Mouse (Mus musculus) midbrain, embryonic 16.5 days (tissue): ENCODE data around the gene Gtf2ird1. TPM values are rescaled to one million over a fixed set of nuclear protein-coding genes. Genes with fewer than 3 reads are reported as not detected.

Experiments
- ATAC-seq: fragments of 200-750 bp; cut with Nextera tagmentation; 2 replicates; pipeline ENCODE4 v1.8.0; 2017; ENCODE audit warnings: moderate TSS enrichment
- H3K27ac ChIP-seq: fragments of 300-500 bp; sonication (generic); 2 replicates; pipeline ENCODE4 v1.5.1; 2014; ENCODE audit warnings: mild to moderate bottlenecking, low read length, mixed read lengths
- H3K27me3 ChIP-seq: fragments of 300-500 bp; sonication (generic); 2 replicates; pipeline ENCODE4 v1.6.1; 2014; ENCODE audit warnings: low read depth, low read length, mixed read lengths; ENCODE audit not compliant: control insufficient read depth, insufficient read depth
- H3K36me3 ChIP-seq: fragments of 300-500 bp; sonication (generic); 2 replicates; pipeline ENCODE4 v1.6.1; 2014; ENCODE audit warnings: mild to moderate bottlenecking, low read length, moderate library complexity, mixed read lengths; ENCODE audit not compliant: control insufficient read depth, insufficient read depth
- H3K4me1 ChIP-seq: fragments of 300-500 bp; sonication (generic); 2 replicates; pipeline ENCODE4 v1.6.1; 2014; ENCODE audit warnings: mild to moderate bottlenecking, low read length, mixed read lengths; ENCODE audit not compliant: control insufficient read depth, insufficient read depth
- H3K4me2 ChIP-seq: fragments of 300-500 bp; sonication (generic); 2 replicates; pipeline ENCODE4 v1.6.1; 2014; ENCODE audit warnings: mild to moderate bottlenecking, low read length, mixed read lengths
- H3K4me3 ChIP-seq: fragments of 300-500 bp; sonication (generic); 2 replicates; pipeline ENCODE4 v1.5.1; 2014; ENCODE audit warnings: low read depth, mild to moderate bottlenecking, low read length, moderate library complexity, mixed read lengths
- H3K9ac ChIP-seq: fragments of 300-500 bp; sonication (generic); 2 replicates; pipeline ENCODE4 v1.6.1; 2014; ENCODE audit warnings: low read depth, low read length, mixed read lengths
- H3K9me3 ChIP-seq: fragments of 300-500 bp; sonication (generic); replicated peaks from 2 replicates; pipeline ENCODE4 v1.6.1; 2014; ENCODE audit warnings: mild to moderate bottlenecking, low read length, mixed read lengths; ENCODE audit not compliant: control insufficient read depth, poor library complexity, severe bottlenecking
- WGBS: fragments of 180-500 bp; shearing (Covaris S2); extraction: QIAGEN DNeasy Blood & Tissue Kit; methylation state at CpG from one replicate; pipeline ENCODE4 v1.1.7; 2014; 5-methylcytosine and 5-hydroxymethylcytosine counted together
- polyA plus RNA-seq: library from polyadenylated mRNA; unstranded; fragments of >200 nt; fragmentation: Nextera tagmentation; extraction: Ambion mirVana; gene quantifications from 2 replicates; pipeline ENCODE4 v1.2.1, GENCODE M21; 2015

Gene Gtf2ird1
- polyA plus RNA-seq, 1 experiment from 2014 or later: 74.3 TPM

DNA sequence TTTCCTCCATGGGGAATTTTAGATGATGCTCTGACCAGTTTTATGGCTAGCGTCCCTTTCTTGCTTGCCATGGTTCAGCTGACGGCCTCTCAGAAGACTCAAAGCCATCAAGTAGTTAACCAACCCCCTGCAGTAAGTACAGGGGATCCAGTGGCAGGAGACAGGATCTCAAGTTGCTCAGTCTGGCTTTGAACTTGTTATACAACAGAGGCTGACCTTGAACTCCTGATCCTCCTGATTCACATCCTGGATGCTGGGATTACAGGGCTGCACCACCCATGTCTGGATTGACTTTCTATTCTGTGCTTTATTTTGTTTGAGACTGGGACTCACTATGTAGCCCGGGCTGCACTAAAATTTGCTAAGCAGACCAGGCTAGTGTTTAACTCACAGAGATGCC, 14.4 kb downstream of the Gtf2ird1 start:
- WGBS: 92% methylated on average over 3 of the region's 3 CpGs
- Histone ChIP-seq H3K27ac (no peak overlapping the region), H3K4me3 (no peak overlapping the region), H3K9me3 (no peaks in the 10 kb centered on the region), H3K4me1 (peaks cover 6% of the 10 kb centered on the region), H3K36me3 (peaks cover 3% of the 10 kb centered on the region; the same call in 1 of the 2 replicates), H3K27me3 (no peaks in the 10 kb centered on the region), H3K4me2 (no peak overlapping the region), H3K9ac (no peak overlapping the region)
- no peak for ATAC-seq

DNA sequence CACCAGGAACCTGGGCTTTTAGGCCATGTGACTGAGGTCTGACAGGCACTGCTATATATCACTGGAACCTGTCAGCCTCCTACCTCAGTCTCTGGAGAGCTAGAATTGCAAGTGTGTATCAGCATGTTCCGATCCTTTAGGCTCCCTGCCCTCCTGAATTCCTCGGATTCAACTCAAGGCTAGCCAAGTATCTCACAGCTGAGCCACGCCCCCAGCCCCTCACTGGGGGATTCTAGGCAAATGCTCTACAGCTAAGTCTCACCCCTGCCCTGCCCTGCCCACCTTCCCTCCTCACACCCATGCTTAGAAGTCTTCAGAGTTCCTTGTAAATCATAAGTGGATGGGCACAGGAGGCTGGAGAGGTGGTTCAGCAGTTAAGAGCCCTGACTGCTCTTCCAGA, 15.4 kb downstream of the Gtf2ird1 start:
- no peak for ATAC-seq
- peaks cover 15% of the 10 kb centered on the region for H3K4me1 ChIP-seq
- no peak overlapping the region for H3K27ac ChIP-seq
- peaks cover 2% of the 10 kb centered on the region; the same call in 1 of the 2 replicates for H3K36me3 ChIP-seq
- H3K9me3 ChIP-seq: no peaks in the 10 kb centered on the region
- H3K4me2 ChIP-seq: no peak overlapping the region
- 88% methylated on average over 3 of the region's 3 CpGs for WGBS
- no peak overlapping the region for H3K4me3 ChIP-seq
- H3K9ac ChIP-seq: no peak overlapping the region
- H3K27me3 ChIP-seq: no peaks in the 10 kb centered on the region

DNA sequence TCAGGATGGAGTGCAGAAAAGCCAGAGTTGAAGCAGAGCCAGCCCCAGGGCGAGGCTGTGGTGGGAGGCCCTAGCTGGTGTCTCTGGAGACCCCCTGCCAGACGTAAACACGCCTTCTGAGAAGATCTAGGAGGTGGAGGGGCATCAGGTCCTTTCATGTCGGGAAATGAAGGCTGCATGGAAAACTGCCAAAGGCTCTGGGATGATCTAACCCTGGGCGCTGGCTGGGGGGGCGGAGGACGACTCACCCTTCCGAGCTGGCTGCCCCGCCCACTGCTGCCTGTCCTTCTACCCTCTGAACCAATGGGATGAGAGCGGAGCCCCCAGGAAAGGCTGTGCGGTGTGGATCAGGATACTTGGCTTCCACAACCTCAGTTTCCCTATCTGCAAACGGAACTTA, 16.4 kb downstream of the Gtf2ird1 start:
- 68% methylated on average over 12 of the region's 12 CpGs for WGBS
- H3K36me3 ChIP-seq: peaks cover 2% of the 10 kb centered on the region; the same call in 1 of the 2 replicates
- H3K4me2 ChIP-seq: no peak overlapping the region
- no peak overlapping the region for H3K4me3 ChIP-seq
- no peak overlapping the region for H3K9ac ChIP-seq
- no peaks in the 10 kb centered on the region for H3K27me3 ChIP-seq
- no peak overlapping the region for H3K27ac ChIP-seq
- H3K9me3 ChIP-seq: no peaks in the 10 kb centered on the region
- H3K4me1 ChIP-seq: peaks cover 18% of the 10 kb centered on the region
- no peak for ATAC-seq

DNA sequence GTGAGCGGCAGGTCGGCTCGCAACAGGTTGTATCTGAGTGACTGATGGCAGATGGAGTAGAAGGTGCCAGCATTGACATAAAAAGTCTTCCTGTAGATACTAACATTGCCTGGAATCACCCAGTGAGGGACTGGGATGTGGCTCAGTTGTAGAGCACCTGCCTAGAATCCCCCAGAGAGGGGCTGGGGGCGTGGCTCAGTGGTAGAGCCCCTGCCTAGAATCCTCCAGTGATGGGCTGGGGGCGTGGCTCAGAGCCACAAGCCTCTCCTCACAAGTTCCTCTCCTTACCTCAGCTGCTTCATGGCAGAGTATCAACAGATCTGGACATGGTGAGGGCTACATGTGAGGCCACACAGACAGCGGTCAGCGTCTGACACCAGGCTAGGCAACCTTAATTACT, 17.0 kb downstream of the Gtf2ird1 start:
- no peaks in the 10 kb centered on the region for H3K27me3 ChIP-seq
- H3K4me3 ChIP-seq: no peak overlapping the region
- no peak overlapping the region for H3K27ac ChIP-seq
- peaks cover 2% of the 10 kb centered on the region; the same call in 1 of the 2 replicates for H3K36me3 ChIP-seq
- no peak overlapping the region for H3K4me2 ChIP-seq
- H3K9me3 ChIP-seq: no peaks in the 10 kb centered on the region
- H3K9ac ChIP-seq: no peak overlapping the region
- ATAC-seq: no peak
- peaks cover 18% of the 10 kb centered on the region for H3K4me1 ChIP-seq
- WGBS: 98% methylated on average over 7 of the region's 7 CpGs

DNA sequence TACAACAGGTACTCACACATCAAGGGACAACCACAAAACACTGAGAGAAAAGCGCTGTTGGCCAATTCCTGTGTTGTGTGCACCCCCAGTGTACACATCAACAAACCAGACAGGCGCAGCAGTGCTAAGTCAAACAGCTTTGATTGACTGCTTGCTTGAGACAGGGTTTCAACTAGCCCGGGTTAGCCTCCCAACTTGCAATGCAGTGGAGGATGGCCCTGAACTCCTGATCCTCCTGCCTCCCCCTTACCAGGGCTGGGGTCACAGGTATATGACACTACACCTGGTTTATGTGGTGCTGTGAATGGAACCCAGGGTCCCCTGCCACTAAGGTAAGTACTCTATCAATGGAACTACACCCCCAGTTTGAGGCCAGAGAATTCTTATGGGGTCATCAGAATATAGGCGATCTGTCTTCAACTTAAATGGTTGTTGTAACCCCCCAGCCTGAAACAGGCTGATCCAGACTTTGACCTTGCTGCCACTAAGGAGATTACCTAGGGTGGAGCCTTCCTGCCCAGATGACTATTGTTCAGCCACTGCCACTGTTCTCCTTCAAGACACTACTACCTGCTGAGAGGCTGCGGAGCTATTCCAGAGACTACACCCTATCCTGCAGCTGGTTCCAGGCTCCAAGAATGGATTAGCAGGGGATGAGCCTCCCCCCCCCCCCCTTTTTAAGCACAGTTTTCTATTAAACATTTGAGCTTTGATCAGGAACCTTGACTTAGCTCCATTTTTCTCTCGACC, 17.7 kb downstream of the Gtf2ird1 start:
- Histone ChIP-seq H3K27ac (no peak overlapping the region), H3K9me3 (no peaks in the 10 kb centered on the region), H3K4me3 (no peak overlapping the region), H3K27me3 (no peaks in the 10 kb centered on the region), H3K9ac (no peak overlapping the region), H3K4me1 (peaks cover 18% of the 10 kb centered on the region), H3K36me3 (no peaks in the 10 kb centered on the region), H3K4me2 (no peak overlapping the region)
- ATAC-seq: no peak
- 89% methylated on average over 6 of the region's 6 CpGs for WGBS

DNA sequence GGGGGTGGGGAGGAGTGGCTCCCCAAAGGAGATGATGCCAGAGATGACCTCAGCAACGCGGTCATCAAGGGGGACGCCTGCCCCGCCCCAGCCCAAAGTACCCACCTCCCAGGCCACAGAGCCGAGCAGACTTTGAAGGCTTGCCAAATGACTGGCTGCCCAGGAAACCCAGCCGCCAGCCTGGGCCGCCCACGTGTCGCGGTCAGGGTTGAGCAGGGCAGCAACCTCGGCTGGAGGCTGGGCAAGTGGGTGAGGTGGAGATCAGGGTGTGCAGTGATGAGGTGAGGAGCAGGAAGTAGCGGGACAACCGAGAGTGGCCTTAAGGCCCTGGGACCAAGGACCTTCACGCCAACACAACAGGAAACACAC, 19.1 kb downstream of the Gtf2ird1 start:
- H3K27ac ChIP-seq: peak overlapping the region; percentile 24; the same call in 1 of the 2 replicates
- no peaks in the 10 kb centered on the region; the same call in 1 of the 2 replicates for H3K36me3 ChIP-seq
- 76% methylated on average over 14 of the region's 14 CpGs for WGBS
- no peaks in the 10 kb centered on the region for H3K9me3 ChIP-seq
- H3K9ac ChIP-seq: no peak overlapping the region
- ATAC-seq: no peak
- H3K4me3 ChIP-seq: no peak overlapping the region
- no peak overlapping the region for H3K4me2 ChIP-seq
- H3K27me3 ChIP-seq: no peaks in the 10 kb centered on the region
- H3K4me1 ChIP-seq: peaks cover 18% of the 10 kb centered on the region

DNA sequence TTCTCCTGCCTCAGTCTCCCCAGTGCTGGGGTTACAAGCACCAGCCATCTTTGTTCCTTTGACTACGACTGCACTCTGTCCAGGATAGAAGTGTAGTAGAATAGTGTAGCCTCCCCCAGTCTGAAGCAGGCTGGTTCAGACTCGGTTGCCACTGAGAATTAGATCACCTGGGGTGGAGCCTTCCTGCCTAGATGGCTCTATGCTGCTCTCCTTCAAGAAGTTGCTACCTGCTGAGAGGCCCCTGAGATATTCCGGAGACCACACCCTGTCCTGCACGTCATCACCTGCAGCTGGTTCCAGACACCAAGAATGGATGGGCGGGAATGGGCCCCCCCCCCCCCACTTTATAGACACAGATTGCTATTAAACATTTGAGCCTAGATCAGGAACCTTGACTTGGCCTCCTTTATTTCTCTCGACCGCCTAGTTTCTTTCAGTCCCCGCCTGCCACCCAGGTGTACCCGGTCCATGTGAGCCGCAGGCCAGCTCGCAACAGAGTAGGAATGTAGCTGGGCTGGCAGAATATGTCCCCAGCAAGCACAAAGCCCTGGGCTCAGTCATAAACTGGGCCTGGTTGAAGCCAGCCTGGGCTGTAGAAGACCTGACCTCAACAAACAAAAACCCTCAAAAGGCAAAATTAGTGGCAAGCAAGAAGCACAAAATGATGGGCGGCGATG, 19.6 kb downstream of the Gtf2ird1 start:
- 90% methylated on average over 13 of the region's 13 CpGs for WGBS
- no peak overlapping the region for H3K4me2 ChIP-seq
- H3K27me3 ChIP-seq: no peaks in the 10 kb centered on the region
- no peak for ATAC-seq
- H3K4me1 ChIP-seq: peaks cover 18% of the 10 kb centered on the region
- no peaks in the 10 kb centered on the region for H3K9me3 ChIP-seq
- peak overlapping the region; percentile 77 for H3K27ac ChIP-seq
- H3K4me3 ChIP-seq: no peak overlapping the region
- no peaks in the 10 kb centered on the region; the same call in 1 of the 2 replicates for H3K36me3 ChIP-seq
- no peak overlapping the region for H3K9ac ChIP-seq

DNA sequence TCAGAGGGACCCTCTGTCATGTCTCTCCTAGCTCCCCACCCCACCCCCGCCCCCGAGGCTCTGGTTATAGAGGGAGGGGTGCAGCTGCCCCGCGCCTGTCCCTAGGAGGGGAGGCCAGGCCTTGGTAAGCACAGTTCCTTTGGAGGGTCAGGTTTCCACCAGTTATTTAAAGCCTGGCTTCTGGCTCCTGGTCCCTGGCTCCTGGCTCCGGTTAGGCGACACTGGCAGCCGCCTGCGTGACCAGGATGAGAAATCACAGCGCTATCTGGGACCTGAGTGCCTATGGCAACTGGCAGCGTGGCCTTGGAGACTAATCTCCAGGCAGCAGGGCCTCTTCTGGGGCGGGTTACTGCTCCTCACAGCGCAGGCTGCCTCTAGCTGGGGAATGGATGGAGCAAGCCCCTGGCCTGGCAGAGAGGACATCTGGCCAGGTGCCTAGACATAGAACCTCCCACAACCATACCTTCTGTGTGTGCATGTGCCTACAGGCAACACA, 20.6 kb downstream of the Gtf2ird1 start:
- Histone ChIP-seq H3K9me3 (no peaks in the 10 kb centered on the region), H3K4me2 (peak overlapping the region; percentile 15; the same call in 1 of the 2 replicates), H3K27me3 (no peaks in the 10 kb centered on the region), H3K4me1 (peaks cover 18% of the 10 kb centered on the region), H3K27ac (peak overlapping the region; percentile 77), H3K4me3 (no peak overlapping the region), H3K9ac (0 out of 2 replicates have a peak overlapping the region, but pooled peaks have one; percentile 15), H3K36me3 (no peaks in the 10 kb centered on the region; the same call in 1 of the 2 replicates)
- peak; percentile 75 for ATAC-seq
- WGBS: 19% methylated on average over 12 of the region's 12 CpGs

DNA sequence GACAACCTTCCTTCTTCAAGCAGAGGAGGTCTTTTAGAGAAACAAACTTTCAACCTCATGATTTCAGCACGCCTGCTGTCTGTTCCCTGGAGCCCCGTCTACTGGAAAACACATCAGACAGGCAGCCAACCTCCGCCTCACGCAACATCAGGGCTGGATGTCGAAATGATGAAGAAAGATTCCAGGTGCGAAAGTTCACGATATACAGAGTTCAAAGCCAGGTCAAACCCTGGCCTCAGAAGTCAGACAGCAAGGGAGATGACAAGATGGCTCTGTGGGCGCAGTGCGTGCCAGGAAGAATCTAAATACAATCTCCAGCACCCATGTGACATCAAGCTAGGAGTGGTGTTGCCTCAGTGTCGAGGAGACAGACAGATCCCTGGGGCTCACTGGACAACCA, 23.4 kb downstream of the Gtf2ird1 start:
- no peak for ATAC-seq
- no peak overlapping the region for H3K27ac ChIP-seq
- H3K4me1 ChIP-seq: peaks cover 18% of the 10 kb centered on the region
- no peaks in the 10 kb centered on the region for H3K27me3 ChIP-seq
- no peaks in the 10 kb centered on the region; the same call in 1 of the 2 replicates for H3K36me3 ChIP-seq
- no peak overlapping the region for H3K4me3 ChIP-seq
- H3K4me2 ChIP-seq: no peak overlapping the region
- 86% methylated on average over 10 of the region's 10 CpGs for WGBS
- no peak overlapping the region for H3K9ac ChIP-seq
- no peaks in the 10 kb centered on the region for H3K9me3 ChIP-seq
